ENCODE assay signal across 11 mouse cellular contexts in genomic region chr4:93879351-93879872, GRCm38 (mm10).
A peak's percentile ranks its signal among the peaks of the same experiment; 100 is the strongest.
DNase-seq lines count a peak whose midpoint lies in the region; ATAC-seq lines count a peak whose summit lies in the region.
"Had no signal": no experiment of that assay in that cellular context is flagged by ENCODE, and none has a peak within 500 bp of the region (broad histone marks: within the 10 kb centered on the region; RNA-seq: fewer than 3 reads in every experiment).

No protein-coding gene starts in this region.

- DNase-seq in left cerebral cortex, adult 11 months (ENCODE audit: low spot score) = peak; percentile 17
- DNase-seq in left cerebral cortex, postnatal 4 days = no peak
- DNase-seq in frontal cortex, postnatal 25 days (ENCODE audit: low spot score in 2 of 2) = peak; percentile 9 to 23
- DNase-seq in spleen, postnatal 36 days (ENCODE audit: low spot score in 2 of 2) = no peak
- no peak for DNase-seq in urinary bladder, postnatal 4 days (ENCODE audit: low spot score in 2 of 2)
- DNase-seq in cerebellum, postnatal 4 days (ENCODE audit: low spot score in 2 of 2) = no peak
- no peak for DNase-seq in adipocyte (ENCODE audit: low spot score)
- DNase-seq: cerebellum, adult 9-10 months; gastrocnemius, postnatal 14 days had no signal

- H3K9ac ChIP-seq in midbrain, embryonic 12.5 days (replicated peaks) = no peak overlapping the region

- no peaks in the 10 kb centered on the region for H3K4me1 ChIP-seq in midbrain, embryonic 12.5 days

- H3K9me3 ChIP-seq in midbrain, embryonic 12.5 days = no peaks in the 10 kb centered on the region

- H3K36me3 ChIP-seq in midbrain, embryonic 12.5 days = no peaks in the 10 kb centered on the region

- peak; percentile 84 for ATAC-seq in midbrain, embryonic 12.5 days (ENCODE audit: low FRiP score, low read depth)

- H3K27me3 ChIP-seq in midbrain, embryonic 12.5 days = no peaks in the 10 kb centered on the region

- intact Hi-C loops in left cerebral cortex, postnatal 4 days (cut with DNase I) = no loop called here

- 65% methylated on average over 8 of the region's 8 CpGs for WGBS in midbrain, embryonic 12.5 days

- H3K4me2 ChIP-seq in midbrain, embryonic 12.5 days (replicated peaks) = no peak overlapping the region

- H3K4me3 ChIP-seq in midbrain, embryonic 12.5 days = no peak overlapping the region

- 0 out of 2 replicates have a peak overlapping the region, but pooled peaks have one; percentile 10 for H3K27ac ChIP-seq in midbrain, embryonic 12.5 days (replicated peaks)
- H3K27ac ChIP-seq: macrophage had no signal

Comparison
In these comparisons a context has a peak if more than half of its experiments do, and no peak if none do; other contexts are left out.
1. DNase-seq: peak in left cerebral cortex, adult 11 months (single experiment) and frontal cortex, postnatal 25 days (2 of 2); none in left cerebral cortex, postnatal 4 days (single experiment), spleen, postnatal 36 days (0 of 2), urinary bladder, postnatal 4 days (0 of 2), cerebellum, postnatal 4 days (0 of 2) and adipocyte (single experiment).